18 mouse cellular contexts compared by ENCODE assay signal in the genomic region with DNA sequence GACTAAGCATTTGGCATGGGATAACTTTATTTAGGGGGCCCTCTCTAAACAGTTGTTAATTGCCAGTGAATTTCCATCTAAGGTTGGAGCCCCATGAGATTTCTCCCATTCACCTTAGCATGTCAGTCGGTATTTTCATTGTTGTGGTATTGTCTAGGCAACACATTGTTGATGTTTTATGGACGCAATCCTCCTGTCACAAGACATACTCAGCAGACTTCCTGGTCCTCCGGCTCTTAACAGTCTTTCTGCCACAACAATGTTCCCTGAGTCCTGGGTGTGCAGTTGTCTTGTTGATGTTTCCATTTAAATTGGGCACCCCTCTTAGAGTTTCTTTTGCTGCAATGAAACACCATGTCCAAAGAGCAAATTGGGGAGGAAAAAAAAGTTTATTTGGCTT.
DNase-seq lines count a peak whose midpoint lies in the region; ATAC-seq and TF ChIP-seq lines count a peak whose summit lies in the region.
"Had no signal": no experiment of that assay in that cellular context is flagged by ENCODE, and none has a peak within 500 bp of the region (broad histone marks: within the 10 kb centered on the region; RNA-seq: fewer than 3 reads in every experiment).

No protein-coding gene starts in this region.

- no peak for DNase-seq in gastrocnemius, adult 2 months
- DNase-seq in gastrocnemius, postnatal 10 days: no peak
- DNase-seq in limb, embryonic 10.5 days (ENCODE audit: low spot score): no peak
- DNase-seq in stomach, postnatal 0 days (ENCODE audit: low spot score): no peak
- no peak for DNase-seq in adrenal gland, adult 18-20 months (ENCODE audit: low spot score in 2 of 2)
- DNase-seq: cerebellum, adult 2 months; liver; lung, postnatal 14 days; right cerebral cortex, postnatal 4 days; thymus, postnatal 4 days had no signal

- H3K4me3 ChIP-seq in gastrocnemius, adult 2 months: no peak overlapping the region
- H3K4me3 ChIP-seq in limb, embryonic 12.5 days (replicated peaks): no peak overlapping the region
- H3K4me3 ChIP-seq in limb, embryonic 10.5 days: no peak overlapping the region
- H3K4me3 ChIP-seq in intestine, postnatal 0 days (ENCODE audit: low read depth, low read length): no peak overlapping the region
- H3K4me3 ChIP-seq in stomach, postnatal 0 days (ENCODE audit: low read depth, low read length): no peak overlapping the region
- H3K4me3 ChIP-seq in forebrain, embryonic 13.5 days: no peak overlapping the region
- H3K4me3 ChIP-seq: erythroblast, embryonic 14.5 days; heart, embryonic 13.5 days had no signal

- H3K27ac ChIP-seq in gastrocnemius, adult 2 months: peak overlapping the region; percentile 70
- 0 out of 2 replicates have a peak overlapping the region, but pooled peaks have one; percentile 17 for H3K27ac ChIP-seq in limb, embryonic 12.5 days
- no peak overlapping the region for H3K27ac ChIP-seq in limb, embryonic 10.5 days
- H3K27ac ChIP-seq in intestine, postnatal 0 days (ENCODE audit: low read depth, low read length): 0 out of 2 replicates have a peak overlapping the region, but pooled peaks have one; percentile 30
- H3K27ac ChIP-seq in stomach, postnatal 0 days (replicated peaks): no peak overlapping the region
- no peak overlapping the region for H3K27ac ChIP-seq in forebrain, embryonic 13.5 days

- no peaks in the 10 kb centered on the region for H3K36me3 ChIP-seq in limb, embryonic 12.5 days
- H3K36me3 ChIP-seq in limb, embryonic 10.5 days: no peaks in the 10 kb centered on the region
- H3K36me3 ChIP-seq in intestine, postnatal 0 days (ENCODE audit: control insufficient read depth, insufficient read depth): no peaks in the 10 kb centered on the region
- H3K36me3 ChIP-seq in stomach, postnatal 0 days (ENCODE audit: control insufficient read depth, insufficient read depth, low read length): no peaks in the 10 kb centered on the region
- no peaks in the 10 kb centered on the region for H3K36me3 ChIP-seq in forebrain, embryonic 13.5 days (ENCODE audit: poor library complexity, severe bottlenecking)
- H3K36me3 ChIP-seq: heart, embryonic 13.5 days had no signal

- peaks cover 16% of the 10 kb centered on the region for H3K4me1 ChIP-seq in limb, embryonic 12.5 days (replicated peaks)
- H3K4me1 ChIP-seq in limb, embryonic 10.5 days: peaks cover 11% of the 10 kb centered on the region
- H3K4me1 ChIP-seq in intestine, postnatal 0 days (replicated peaks; ENCODE audit: control insufficient read depth, insufficient read depth, low read length): peaks cover 8% of the 10 kb centered on the region; the same call in 1 of the 2 replicates
- peaks cover 4% of the 10 kb centered on the region; the same call in 1 of the 2 replicates for H3K4me1 ChIP-seq in stomach, postnatal 0 days (replicated peaks; ENCODE audit: control insufficient read depth, insufficient read depth)
- H3K4me1 ChIP-seq in forebrain, embryonic 13.5 days: peaks cover 6% of the 10 kb centered on the region; the same call in 1 of the 2 replicates

- H3K9ac ChIP-seq in limb, embryonic 12.5 days (replicated peaks): no peak overlapping the region
- no peak overlapping the region for H3K9ac ChIP-seq in intestine, postnatal 0 days (ENCODE audit: low read depth, low read length)
- H3K9ac ChIP-seq in stomach, postnatal 0 days (ENCODE audit: low read length): no peak overlapping the region
- no peak overlapping the region for H3K9ac ChIP-seq in forebrain, embryonic 13.5 days
- H3K9ac ChIP-seq: heart, embryonic 13.5 days had no signal

- no peak overlapping the region for H3K4me2 ChIP-seq in limb, embryonic 12.5 days
- no peak overlapping the region for H3K4me2 ChIP-seq in intestine, postnatal 0 days (replicated peaks; ENCODE audit: low read depth)
- no peak overlapping the region for H3K4me2 ChIP-seq in stomach, postnatal 0 days (replicated peaks; ENCODE audit: low read depth)
- H3K4me2 ChIP-seq in forebrain, embryonic 13.5 days: no peak overlapping the region
- H3K4me2 ChIP-seq: heart, embryonic 13.5 days had no signal

- H3K27me3 ChIP-seq in limb, embryonic 12.5 days: no peaks in the 10 kb centered on the region
- H3K27me3 ChIP-seq in limb, embryonic 10.5 days (ENCODE audit: low read depth, poor library complexity, severe bottlenecking): no peaks in the 10 kb centered on the region
- H3K27me3 ChIP-seq in intestine, postnatal 0 days (replicated peaks; ENCODE audit: control insufficient read depth, insufficient read depth, low read length): no peaks in the 10 kb centered on the region
- H3K27me3 ChIP-seq in stomach, postnatal 0 days (ENCODE audit: control insufficient read depth, insufficient read depth, low read length): no peaks in the 10 kb centered on the region
- H3K27me3 ChIP-seq in forebrain, embryonic 13.5 days: no peaks in the 10 kb centered on the region
- H3K27me3 ChIP-seq: CH12.LX; heart, embryonic 13.5 days had no signal

- no peak for TF ChIP-seq EP300 in stomach, postnatal 0 days (optimal IDR thresholded peaks at IDR 0.05)

- H3K9me3 ChIP-seq in limb, embryonic 12.5 days: no peaks in the 10 kb centered on the region
- no peaks in the 10 kb centered on the region for H3K9me3 ChIP-seq in limb, embryonic 10.5 days (replicated peaks)
- no peaks in the 10 kb centered on the region for H3K9me3 ChIP-seq in intestine, postnatal 0 days (ENCODE audit: control insufficient read depth)
- H3K9me3 ChIP-seq in stomach, postnatal 0 days (ENCODE audit: control insufficient read depth, low read length): no peaks in the 10 kb centered on the region
- H3K9me3 ChIP-seq in forebrain, embryonic 13.5 days (replicated peaks): no peaks in the 10 kb centered on the region
- H3K9me3 ChIP-seq: heart, embryonic 13.5 days had no signal

- 75% methylated on average over 3 of the region's 3 CpGs for WGBS in limb, embryonic 12.5 days
- WGBS in limb, embryonic 10.5 days: 79% methylated on average over 3 of the region's 3 CpGs
- 21% methylated on average over 3 of the region's 3 CpGs for WGBS in intestine, postnatal 0 days
- WGBS in stomach, postnatal 0 days: 51% methylated on average over 3 of the region's 3 CpGs
- WGBS in forebrain, embryonic 13.5 days: 74% methylated on average over 3 of the region's 3 CpGs

- no peak for TF ChIP-seq CTCF in gastrocnemius, adult 2 months (IDR thresholded peaks at IDR 0.05)
- TF ChIP-seq CTCF in intestine, postnatal 0 days (IDR thresholded peaks at IDR 0.05; ENCODE audit: low read depth): no peak
- no peak for TF ChIP-seq CTCF in stomach, postnatal 0 days (IDR thresholded peaks at IDR 0.05; ENCODE audit: low read depth)

- no peak for ATAC-seq in limb, embryonic 12.5 days (ENCODE audit: insufficient number of reproducible peaks, insufficient read depth, low FRiP score, low TSS enrichment, low read depth)
- ATAC-seq in intestine, postnatal 0 days: peak; percentile 87
- ATAC-seq in stomach, postnatal 0 days (ENCODE audit: low FRiP score, low TSS enrichment): 0 out of 2 replicates have a peak, but pooled peaks have one; percentile 35
- no peak for ATAC-seq in forebrain, embryonic 13.5 days
- ATAC-seq: forebrain, embryonic 14.5 days; midbrain, embryonic 16.5 days had no signal

- intact Hi-C loops in gastrocnemius, adult 2 months (cut with DNase I): no loop called here

Comparison
In these comparisons a context has a peak if more than half of its experiments do, and no peak if none do; other contexts are left out.
1. H3K27ac ChIP-seq: peak in gastrocnemius, adult 2 months (single experiment), limb, embryonic 12.5 days (single experiment) and intestine, postnatal 0 days (single experiment); none in limb, embryonic 10.5 days (single experiment), stomach, postnatal 0 days (single experiment) and forebrain, embryonic 13.5 days (single experiment).
2. ATAC-seq: peak in intestine, postnatal 0 days (single experiment) and stomach, postnatal 0 days (single experiment); none in limb, embryonic 12.5 days (single experiment) and forebrain, embryonic 13.5 days (single experiment).